Mouse (Mus musculus) bone marrow macrophage, adult 2 months (primary cell): ENCODE data around the gene Bpifb6. TPM values are rescaled to one million over a fixed set of nuclear protein-coding genes. Genes with fewer than 3 reads are reported as not detected.
A peak's percentile ranks its signal among the peaks of the same experiment; 100 is the strongest.

Source experiments
- H3K27ac ChIP-seq: 2 replicates; pipeline ENCODE4 v1.5.1; 2012; ENCODE audit warnings: low read depth, low read length; ENCODE audit not compliant: insufficient read depth
- H3K4me1 ChIP-seq: 2 replicates; pipeline ENCODE4 v1.6.1; 2012; ENCODE audit warnings: low read length; ENCODE audit not compliant: control insufficient read depth, insufficient read depth
- H3K4me3 ChIP-seq: 2 replicates; pipeline ENCODE4 v1.5.1; 2012; ENCODE audit warnings: mild to moderate bottlenecking, low read length, moderate library complexity; ENCODE audit not compliant: insufficient read depth
- CTCF ChIP-seq: IDR thresholded peaks from 2 replicates; pipeline ENCODE4 v1.5.1; 2012; ENCODE audit warnings: low read depth, mild to moderate bottlenecking, low read length, moderate library complexity
- POLR2A ChIP-seq: IDR thresholded peaks from 2 replicates; pipeline ENCODE4 v1.6.1; 2012; ENCODE audit warnings: mild to moderate bottlenecking, low read depth, low read length, borderline replicate concordance
- polyA plus RNA-seq: library from polyadenylated mRNA; stranded (reverse); fragments of >200 nt; gene quantifications from 2 replicates; pipeline ENCODE4 v1.2.4, GENCODE M21; 2012; ENCODE audit not compliant: missing spikeins, insufficient read depth, insufficient read length

The Bpifb6 gene
- polyA plus RNA-seq, 1 experiment, result not detected

DNA sequence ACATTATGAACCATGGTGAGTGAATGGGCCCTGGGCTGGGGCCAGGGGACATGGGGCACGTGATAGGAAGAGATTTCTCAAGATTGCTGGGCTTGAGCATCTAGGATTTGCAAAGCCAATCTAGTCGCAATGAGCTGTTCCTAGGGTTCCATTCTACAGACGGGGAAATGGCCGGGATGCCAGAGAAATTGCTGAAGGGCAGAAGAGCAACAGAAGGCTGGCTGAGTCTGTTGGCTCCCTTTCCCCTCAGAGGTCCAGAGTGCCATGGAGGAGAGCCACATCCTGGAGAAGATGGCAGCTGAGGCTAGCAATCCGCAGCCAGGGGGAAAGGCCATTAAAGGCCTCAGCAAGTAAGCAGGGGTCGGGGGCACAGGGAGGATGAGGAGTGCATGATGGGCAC lies 2.5 kb downstream of the Bpifb6 start:
- no peak overlapping the region for H3K27ac ChIP-seq
- no peak overlapping the region for H3K4me3 ChIP-seq
- H3K4me1 ChIP-seq, result no peaks in the 10 kb centered on the region
- no peak for TF ChIP-seq CTCF
- no peak for TF ChIP-seq POLR2A

DNA sequence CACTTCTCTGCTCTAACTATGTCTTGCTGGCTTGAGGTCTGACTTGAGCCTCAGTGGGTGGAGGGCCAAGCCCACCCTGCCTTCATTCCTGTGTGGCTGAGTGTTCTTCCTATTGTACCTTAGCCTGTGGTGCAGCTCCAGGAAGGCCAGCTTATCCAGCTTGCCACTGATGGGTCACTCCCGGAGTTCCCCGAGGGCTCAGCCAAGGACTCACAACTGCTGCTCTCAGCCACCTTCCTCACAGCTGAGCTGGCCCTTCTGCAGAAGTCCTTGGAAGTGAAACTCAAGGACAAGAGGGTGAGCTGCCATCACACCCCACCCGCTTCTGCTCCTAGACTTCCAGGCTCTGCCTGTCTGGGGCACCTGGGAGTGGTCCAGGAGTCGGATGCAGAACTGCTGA lies 6.4 kb downstream of the Bpifb6 start:
- TF ChIP-seq CTCF (no peak), POLR2A (no peak)
- Histone ChIP-seq H3K4me1 (no peaks in the 10 kb centered on the region), H3K27ac (no peak overlapping the region), H3K4me3 (no peak overlapping the region)

DNA sequence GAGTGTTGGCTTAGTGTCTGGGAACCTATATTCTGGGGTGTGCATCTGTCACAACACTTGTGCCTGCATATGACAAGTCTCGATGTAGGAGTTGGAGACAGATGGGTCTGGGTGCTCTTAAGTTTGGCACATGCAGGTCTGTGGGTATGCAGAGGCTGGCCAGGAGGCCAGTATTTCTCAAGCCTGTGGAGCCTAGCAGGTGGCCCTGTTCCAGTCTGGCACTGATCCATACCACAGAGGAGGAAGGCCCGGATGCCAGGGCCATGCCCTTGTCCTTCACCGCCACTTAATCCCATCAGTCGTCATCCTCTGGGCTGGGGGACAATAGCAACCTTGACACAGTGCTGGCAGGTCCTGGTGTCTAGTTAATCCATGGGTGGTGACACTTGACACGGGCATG lies 14.0 kb downstream of the Bpifb6 start:
- H3K27ac ChIP-seq, result no peak overlapping the region

DNA sequence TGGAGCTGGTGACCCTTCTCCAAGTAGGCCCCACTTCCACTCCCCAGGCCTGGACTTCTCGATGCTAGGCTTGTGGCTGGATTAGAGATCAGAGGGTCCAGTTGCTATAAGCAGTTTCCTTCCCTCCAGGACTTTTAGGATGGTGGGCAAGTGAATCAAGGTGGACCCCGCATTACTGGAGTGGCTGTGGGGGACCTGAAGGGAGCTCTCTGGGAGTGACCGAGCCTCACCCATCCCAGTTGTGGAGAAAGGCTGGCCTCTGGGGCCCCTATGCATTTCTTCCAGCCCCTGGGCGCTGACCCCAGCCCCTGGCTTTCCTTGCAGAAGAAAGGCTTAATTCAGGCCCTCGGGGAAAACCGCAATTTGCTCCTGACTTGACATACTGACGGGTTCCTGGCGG lies 17.7 kb downstream of the Bpifb6 start, which contains the start of gene Bpifb3:
TSS of gene Bpifb3 (plus strand) at position 301 of the 400 bp plus-strand sequence.
- TF ChIP-seq CTCF (no peak), POLR2A (no peak)

More for the DNA sequence above, 14.0 kb downstream of the Bpifb6 start:
- TF ChIP-seq CTCF (no peak), POLR2A (no peak)
- Histone ChIP-seq H3K4me3 (no peak overlapping the region), H3K4me1 (no peaks in the 10 kb centered on the region)

DNA sequence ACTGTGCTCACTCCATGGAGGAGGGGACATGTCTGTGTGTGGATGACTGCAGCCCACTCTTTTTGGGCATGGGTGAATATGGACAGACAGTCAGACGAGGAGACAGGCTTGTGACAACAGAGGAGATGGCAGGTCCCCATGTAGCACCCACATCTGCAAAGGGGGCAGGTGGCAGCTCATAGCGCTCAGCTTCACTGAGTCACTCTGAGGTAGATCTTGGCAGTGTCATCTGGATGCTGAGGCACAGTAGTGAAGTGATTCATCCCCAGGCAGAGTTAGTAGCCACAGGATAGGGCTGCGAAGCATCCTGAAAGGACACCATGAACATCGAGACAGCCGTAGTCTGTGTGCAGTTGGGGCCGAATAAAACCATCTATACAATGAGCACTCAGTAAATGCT lies 21.1 kb downstream of the Bpifb6 start:
- Histone ChIP-seq H3K27ac (no peak overlapping the region), H3K4me1 (no peaks in the 10 kb centered on the region), H3K4me3 (no peak overlapping the region)
- TF ChIP-seq POLR2A, result no peak
- TF ChIP-seq CTCF, result no peak

More for the DNA sequence above, 17.7 kb downstream of the Bpifb6 start, which contains the start of gene Bpifb3:
- no peaks in the 10 kb centered on the region for H3K4me1 ChIP-seq
- H3K4me3 ChIP-seq, result no peak within 1 kb of the TSS
- no peak within 1 kb of the TSS for H3K27ac ChIP-seq

DNA sequence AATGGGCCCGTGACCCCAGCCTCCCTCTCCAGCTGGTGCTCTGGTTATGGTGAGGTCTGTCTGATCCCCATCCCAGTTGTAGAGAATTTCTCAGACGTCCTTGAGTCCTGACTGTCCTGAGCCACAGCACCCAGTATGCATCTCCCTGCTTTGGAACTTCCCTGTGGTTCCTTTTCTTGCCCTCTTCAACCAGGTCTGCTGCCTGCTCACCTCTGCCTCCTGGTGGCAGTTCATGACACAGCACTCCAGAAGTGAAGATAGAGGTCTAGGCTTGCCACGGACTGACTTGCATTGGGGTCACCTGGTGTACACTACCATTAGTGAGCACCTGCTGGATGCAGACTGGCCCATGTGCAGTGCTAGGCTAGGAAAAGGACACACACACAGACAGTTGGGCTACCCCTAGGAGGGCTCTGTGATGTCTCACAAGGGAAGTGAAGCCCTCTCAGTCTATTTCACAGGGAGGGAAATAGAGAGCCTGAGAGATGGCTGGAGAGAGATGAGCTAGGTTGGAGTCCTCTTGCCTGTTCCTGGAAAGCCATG lies 29.8 kb downstream of the Bpifb6 start:
- H3K4me1 ChIP-seq, result no peaks in the 10 kb centered on the region
- TF ChIP-seq POLR2A, result no peak
- peak; percentile 48; the same call in 1 of the 2 replicates for TF ChIP-seq CTCF
- H3K4me3 ChIP-seq, result no peak overlapping the region
- no peak overlapping the region for H3K27ac ChIP-seq

DNA sequence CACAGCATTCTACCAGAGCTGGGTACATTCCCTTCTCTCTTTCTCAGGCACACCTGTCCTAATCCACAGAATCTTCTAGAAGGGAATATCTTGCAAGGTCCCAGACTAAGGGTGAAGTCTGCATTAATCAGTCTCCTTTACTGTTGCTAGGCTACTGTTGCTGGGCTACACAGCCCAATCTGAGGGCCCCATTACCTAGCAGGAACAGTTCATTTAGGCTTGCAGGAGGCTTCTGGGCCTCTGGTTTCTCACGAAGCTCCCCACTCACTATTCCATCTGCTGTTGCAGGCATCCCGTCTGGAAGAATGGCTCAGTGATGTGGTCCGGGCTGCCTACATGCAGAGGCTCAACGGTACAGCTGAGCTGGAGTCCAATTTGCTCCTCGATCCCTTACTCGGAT lies 30.9 kb downstream of the Bpifb6 start:
- Histone ChIP-seq H3K4me1 (no peaks in the 10 kb centered on the region), H3K4me3 (no peak overlapping the region), H3K27ac (no peak overlapping the region)
- no peak for TF ChIP-seq POLR2A
- TF ChIP-seq CTCF, result no peak

DNA sequence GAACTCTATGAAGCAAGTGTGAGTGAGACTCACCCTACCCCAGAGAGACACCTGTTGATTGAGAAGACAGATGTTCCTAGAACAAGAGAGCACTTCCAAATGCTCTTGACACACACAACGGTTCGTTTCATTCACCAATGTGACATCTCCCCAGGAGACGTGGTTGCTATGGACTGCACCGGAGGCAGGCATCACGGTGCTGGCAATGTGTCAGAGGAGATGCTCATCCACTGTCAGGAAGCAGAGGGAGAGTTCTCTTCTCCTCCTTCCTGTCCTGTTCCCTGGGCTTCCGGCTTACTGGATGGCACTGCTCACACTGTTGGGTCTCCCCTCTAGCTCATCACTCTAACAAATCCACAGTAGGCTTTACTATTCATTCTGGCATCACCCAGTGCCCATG lies 33.1 kb downstream of the Bpifb6 start:
- Histone ChIP-seq H3K4me1 (no peaks in the 10 kb centered on the region), H3K4me3 (no peak overlapping the region), H3K27ac (no peak overlapping the region)
- TF ChIP-seq POLR2A (no peak), CTCF (no peak)

DNA sequence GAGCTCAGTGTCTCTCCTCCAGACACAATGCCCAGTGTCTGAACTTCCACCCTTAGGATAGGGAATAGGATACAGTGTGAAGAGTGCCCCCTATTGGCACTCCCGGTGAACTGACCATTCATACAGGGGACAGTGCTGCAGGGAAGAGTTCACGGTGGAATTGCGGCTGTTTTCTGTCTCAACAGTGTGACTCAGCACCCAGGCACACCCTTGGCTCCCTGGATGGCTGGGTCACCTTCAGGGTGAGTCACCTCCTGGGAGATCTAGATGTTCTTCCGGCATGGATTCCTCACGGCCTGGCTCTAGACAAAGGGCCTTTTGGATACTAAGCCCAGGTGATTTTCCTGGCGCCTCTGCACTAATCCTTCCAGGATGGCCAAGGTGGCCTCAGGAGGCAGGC lies 35.2 kb downstream of the Bpifb6 start:
- no peaks in the 10 kb centered on the region for H3K4me1 ChIP-seq
- no peak overlapping the region for H3K27ac ChIP-seq
- no peak overlapping the region for H3K4me3 ChIP-seq
- no peak for TF ChIP-seq CTCF
- TF ChIP-seq POLR2A, result no peak

DNA sequence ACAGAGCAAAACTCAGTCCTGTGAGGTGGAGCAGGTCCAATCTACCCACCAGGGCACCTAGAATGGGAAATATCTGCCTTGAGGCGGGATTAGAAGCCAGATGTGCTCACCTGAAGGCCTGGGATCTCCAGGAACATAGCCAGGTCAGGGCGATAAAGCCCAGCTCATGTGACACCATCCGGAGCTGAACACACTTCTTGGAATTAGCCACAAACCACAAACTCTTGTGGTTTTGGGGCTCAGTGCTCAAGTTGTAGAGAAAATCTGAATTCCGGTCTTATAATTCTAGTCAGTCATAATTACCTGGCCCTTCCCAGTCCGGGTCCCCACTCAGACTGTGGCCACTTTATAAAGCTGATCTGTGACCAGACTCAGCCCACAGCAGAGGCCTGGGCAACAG lies 37.7 kb downstream of the Bpifb6 start, which contains the start of gene Bpifb4:
TSS of gene Bpifb4 (plus strand) at position 370 of the 400 bp plus-strand sequence.
- no peak for TF ChIP-seq CTCF
- TF ChIP-seq POLR2A, result no peak
- Histone ChIP-seq H3K27ac (no peak within 1 kb of the TSS), H3K4me1 (no peaks in the 10 kb centered on the region), H3K4me3 (no peak within 1 kb of the TSS)
